Mouse (Mus musculus): Measurements from ENCODE around the gene Fam71e1. TPM values are rescaled to one million over a fixed set of nuclear protein-coding genes. Genes with fewer than 3 reads are reported as not detected.

The Fam71e1 gene
- total and polyA plus RNA-seq, 3 experiments = 1.2 to 2.0 TPM; not detected in 1

GRCm38 (mm10) chr7:44495992-44496770 is at the start of gene Fam71e1, which contains the start of gene Emc10 (continued):
- TF ChIP-seq ELF1 (IDR thresholded peaks at IDR 0.05; ENCODE audit: low read depth, low read length) (no peak; the same call in 1 of the 2 replicates), USF2 (IDR thresholded peaks at IDR 0.05; ENCODE audit: borderline replicate concordance in 1 of 2, insufficient read depth in 1 of 2, low read depth in 1 of 2, low read length in 2 of 2) (no peak)

GRCm38 (mm10) chr7:44453256-44453655 is 43.1 kb upstream of the Fam71e1 start:
- Histone ChIP-seq H3K27ac (ENCODE audit: control insufficient read depth, low read depth, low read length) (no peak overlapping the region), H3K4me1 (ENCODE audit: control insufficient read depth in 1 of 2, insufficient read depth in 2 of 2, low read length in 2 of 2) (no peaks in the 10 kb centered on the region), H3K9ac (ENCODE audit: control insufficient read depth, low read depth, low read length, poor library complexity, severe bottlenecking) (no peak overlapping the region), H3K4me3 (ENCODE audit: control insufficient read depth in 1 of 2, insufficient read depth in 1 of 2, low read depth in 2 of 2, low read length in 2 of 2) (no peak overlapping the region), H3K36me3 (ENCODE audit: control insufficient read depth in 1 of 2, insufficient read depth in 2 of 2, low read length in 2 of 2) (no peaks in the 10 kb centered on the region), H3K9me3 (replicated peaks; ENCODE audit: insufficient read depth, low read length) (no peaks in the 10 kb centered on the region), H3K79me2 (ENCODE audit: control insufficient read depth, insufficient read depth, low read length, poor library complexity) (no peaks in the 10 kb centered on the region), H3K27me3 (ENCODE audit: control insufficient read depth in 1 of 2, insufficient read depth in 2 of 2, low read length in 2 of 2) (no peaks in the 10 kb centered on the region)
- TF ChIP-seq ZC3H11A (IDR thresholded peaks at IDR 0.05; ENCODE audit: low read depth, low read length) = no peak
- no peak for TF ChIP-seq POLR2AphosphoS2 (IDR thresholded peaks at IDR 0.05; ENCODE audit: low read length)
- no peak for TF ChIP-seq MAFK (IDR thresholded peaks at IDR 0.05; ENCODE audit: borderline replicate concordance, low read depth, low read length)
- TF ChIP-seq POLR2AphosphoS5 (IDR thresholded peaks at IDR 0.05; ENCODE audit: borderline replicate concordance, low read depth, low read length) = no peak
- TF ChIP-seq KAT2A (conservative IDR thresholded peaks at IDR 0.05; ENCODE audit: low read depth, low read length) = no peak
- TF ChIP-seq GATA1 (IDR thresholded peaks at IDR 0.05; ENCODE audit: low read depth, low read length) = no peak
- no peak for TF ChIP-seq SIN3A (IDR thresholded peaks at IDR 0.05; ENCODE audit: low read length)
- no peak for DNase-seq (ENCODE audit: low read depth, low spot score)

GRCm38 (mm10) chr7:44456302-44456701 is 40.1 kb upstream of the Fam71e1 start:
- Histone ChIP-seq H3K27ac (ENCODE audit: control insufficient read depth, low read depth, low read length) (no peak overlapping the region), H3K9ac (ENCODE audit: control insufficient read depth, low read depth, low read length, poor library complexity, severe bottlenecking) (no peak overlapping the region), H3K9me3 (replicated peaks; ENCODE audit: insufficient read depth, low read length) (no peaks in the 10 kb centered on the region), H3K4me3 (ENCODE audit: control insufficient read depth in 1 of 2, insufficient read depth in 1 of 2, low read depth in 2 of 2, low read length in 2 of 2) (no peak overlapping the region), H3K4me1 (ENCODE audit: control insufficient read depth in 1 of 2, insufficient read depth in 2 of 2, low read length in 2 of 2) (no peaks in the 10 kb centered on the region), H3K36me3 (ENCODE audit: control insufficient read depth in 1 of 2, insufficient read depth in 2 of 2, low read length in 2 of 2) (no peaks in the 10 kb centered on the region), H3K79me2 (ENCODE audit: control insufficient read depth, insufficient read depth, low read length, poor library complexity) (no peaks in the 10 kb centered on the region), H3K27me3 (ENCODE audit: control insufficient read depth in 1 of 2, insufficient read depth in 2 of 2, low read length in 2 of 2) (no peaks in the 10 kb centered on the region)
- TF ChIP-seq ZMIZ1 (IDR thresholded peaks at IDR 0.05; ENCODE audit: low read depth, low read length) (no peak), CHD1 (IDR thresholded peaks at IDR 0.05; ENCODE audit: low read depth, low read length) (no peak), ZKSCAN1 (IDR thresholded peaks at IDR 0.05; ENCODE audit: low read depth, low read length) (no peak), USF2 (IDR thresholded peaks at IDR 0.05; ENCODE audit: borderline replicate concordance in 1 of 2, insufficient read depth in 1 of 2, low read depth in 1 of 2, low read length in 2 of 2) (no peak), MYC (IDR thresholded peaks at IDR 0.05; ENCODE audit: low read depth, low read length) (no peak), MYB (IDR thresholded peaks at IDR 0.05; ENCODE audit: low read depth, low read length) (no peak), TAL1 (IDR thresholded peaks at IDR 0.05; ENCODE audit: low read length) (no peak), KAT2A (conservative IDR thresholded peaks at IDR 0.05; ENCODE audit: low read depth, low read length) (no peak), EP300 (IDR thresholded peaks at IDR 0.05; ENCODE audit: low read depth in 1 of 2, low read length in 2 of 2) (no peak), BHLHE40 (IDR thresholded peaks at IDR 0.05; ENCODE audit: borderline replicate concordance, low read depth, low read length) (no peak), ZNF384 (IDR thresholded peaks at IDR 0.05; ENCODE audit: low read depth, low read length) (no peak), SMC3 (IDR thresholded peaks at IDR 0.05; ENCODE audit: low read depth, low read length) (no peak), CTCF (IDR thresholded peaks at IDR 0.05 in 2 of 3, conservative IDR thresholded peaks at IDR 0.05 in 1 of 3; ENCODE audit: control insufficient read depth in 1 of 3, insufficient read depth in 1 of 3, low read depth in 2 of 3, low read length in 3 of 3, poor library complexity in 1 of 3, severe bottlenecking in 1 of 3) (no peak), ELF1 (IDR thresholded peaks at IDR 0.05; ENCODE audit: low read depth, low read length) (no peak), RCOR1 (IDR thresholded peaks at IDR 0.05; ENCODE audit: low read depth, low read length) (no peak), CHD2 (IDR thresholded peaks at IDR 0.05; ENCODE audit: low read length) (no peak), MXI1 (IDR thresholded peaks at IDR 0.05; ENCODE audit: low read depth, low read length) (no peak), SIN3A (IDR thresholded peaks at IDR 0.05; ENCODE audit: low read length) (no peak), ZC3H11A (IDR thresholded peaks at IDR 0.05; ENCODE audit: low read depth, low read length) (no peak)
- no peak for DNase-seq (ENCODE audit: low read depth, low spot score)
